Mouse (Mus musculus): ENCODE data around the gene Sirt2. TPM values are rescaled to one million over a fixed set of nuclear protein-coding genes. Genes with fewer than 3 reads are reported as not detected.

Gene Sirt2
- total and polyA plus RNA-seq, 3 experiments, result 34.1 to 103 (median 60.0) TPM

GRCm38 (mm10) chr7:28827338-28827737 is 60.8 kb downstream of the Sirt2 start:
- ATAC-seq (ENCODE audit: extremely low read depth, insufficient number of reproducible peaks, low FRiP score, poor library complexity, severe bottlenecking) (no peak), DNase-seq (ENCODE audit: low spot score) (no peak)
- H3K9me3 ChIP-seq (replicated peaks), result peaks cover 7% of the 10 kb centered on the region
- peaks cover 66% of the 10 kb centered on the region for H3K36me3 ChIP-seq (replicated peaks)
- H3K27me3 ChIP-seq (ENCODE audit: insufficient read depth, low read length), result no peaks in the 10 kb centered on the region
- H3K4me1 ChIP-seq (ENCODE audit: insufficient read depth, low read depth, low read length), result peaks cover 49% of the 10 kb centered on the region
- H3K4me3 ChIP-seq (ENCODE audit: low read depth, low read length), result no peak overlapping the region
- TF ChIP-seq POLR2AphosphoS5 (IDR thresholded peaks at IDR 0.05; ENCODE audit: insufficient replicate concordance, low read depth, low read length) (no peak), CTCF (IDR thresholded peaks at IDR 0.05; ENCODE audit: low read depth, low read length) (no peak)

- ATAC-seq (ENCODE audit: extremely low read depth, insufficient number of reproducible peaks, low FRiP score, poor library complexity, severe bottlenecking) (no peak), DNase-seq (ENCODE audit: low spot score) (no peak)
- H3K9me3 ChIP-seq (replicated peaks), result peaks cover 7% of the 10 kb centered on the region
- peaks cover 10% of the 10 kb centered on the region for H3K27me3 ChIP-seq (ENCODE audit: insufficient read depth, low read length)
- H3K4me3 ChIP-seq (ENCODE audit: low read depth, low read length), result no peak overlapping the region
- peaks cover 55% of the 10 kb centered on the region for H3K36me3 ChIP-seq (replicated peaks)
- peaks cover 28% of the 10 kb centered on the region for H3K4me1 ChIP-seq (ENCODE audit: insufficient read depth, low read depth, low read length)
- no peak for TF ChIP-seq GATA1 (IDR thresholded peaks at IDR 0.05; ENCODE audit: borderline replicate concordance, low read length)
Measured at GRCm38 (mm10) chr7:28829821-28830220, 63.3 kb downstream of the Sirt2 start.

GRCm38 (mm10) chr7:28830981-28831380 is 64.4 kb downstream of the Sirt2 start:
- peaks cover 7% of the 10 kb centered on the region for H3K9me3 ChIP-seq (replicated peaks)
- peaks cover 17% of the 10 kb centered on the region for H3K27me3 ChIP-seq (ENCODE audit: insufficient read depth, low read length)
- no peak for ATAC-seq (ENCODE audit: extremely low read depth, insufficient number of reproducible peaks, low FRiP score, poor library complexity, severe bottlenecking)
- peaks cover 53% of the 10 kb centered on the region for H3K36me3 ChIP-seq (replicated peaks)
- no peak overlapping the region for H3K4me3 ChIP-seq (ENCODE audit: low read depth, low read length)
- peaks cover 21% of the 10 kb centered on the region for H3K4me1 ChIP-seq (ENCODE audit: insufficient read depth, low read depth, low read length)
- TF ChIP-seq CTCF (IDR thresholded peaks at IDR 0.05; ENCODE audit: low read depth, low read length) (no peak), TAL1 (conservative IDR thresholded peaks at IDR 0.05; ENCODE audit: low read depth, low read length) (no peak), POLR2AphosphoS5 (IDR thresholded peaks at IDR 0.05; ENCODE audit: insufficient replicate concordance, low read depth, low read length) (no peak), GATA1 (IDR thresholded peaks at IDR 0.05; ENCODE audit: borderline replicate concordance, low read length) (no peak), GATA2 (IDR thresholded peaks at IDR 0.05; ENCODE audit: borderline replicate concordance, low read depth, low read length) (no peak)
- no peak for DNase-seq (ENCODE audit: low spot score)

- TF ChIP-seq TAL1 (conservative IDR thresholded peaks at IDR 0.05; ENCODE audit: low read depth, low read length) (no peak), GATA2 (IDR thresholded peaks at IDR 0.05; ENCODE audit: borderline replicate concordance, low read depth, low read length) (no peak), POLR2AphosphoS5 (IDR thresholded peaks at IDR 0.05; ENCODE audit: insufficient replicate concordance, low read depth, low read length) (no peak), CTCF (IDR thresholded peaks at IDR 0.05; ENCODE audit: low read depth, low read length) (no peak), GATA1 (IDR thresholded peaks at IDR 0.05; ENCODE audit: borderline replicate concordance, low read length) (no peak)
- peaks cover 19% of the 10 kb centered on the region for H3K27me3 ChIP-seq (ENCODE audit: insufficient read depth, low read length)
- ATAC-seq (ENCODE audit: extremely low read depth, insufficient number of reproducible peaks, low FRiP score, poor library complexity, severe bottlenecking), result no peak
- H3K36me3 ChIP-seq (replicated peaks), result peaks cover 47% of the 10 kb centered on the region
- peaks cover 7% of the 10 kb centered on the region for H3K9me3 ChIP-seq (replicated peaks)
- no peak for DNase-seq (ENCODE audit: low spot score)
- no peak overlapping the region for H3K4me3 ChIP-seq (ENCODE audit: low read depth, low read length)
- H3K4me1 ChIP-seq (ENCODE audit: insufficient read depth, low read depth, low read length), result peaks cover 15% of the 10 kb centered on the region
Measured at GRCm38 (mm10) chr7:28831411-28832125, 65.0 kb downstream of the Sirt2 start.

GRCm38 (mm10) chr7:28832137-28832536 is 65.6 kb downstream of the Sirt2 start:
- no peak for ATAC-seq (ENCODE audit: extremely low read depth, insufficient number of reproducible peaks, low FRiP score, poor library complexity, severe bottlenecking)
- peaks cover 7% of the 10 kb centered on the region for H3K9me3 ChIP-seq (replicated peaks)
- H3K27me3 ChIP-seq (ENCODE audit: insufficient read depth, low read length), result peaks cover 25% of the 10 kb centered on the region
- no peak overlapping the region for H3K4me3 ChIP-seq (ENCODE audit: low read depth, low read length)
- H3K36me3 ChIP-seq (replicated peaks), result peaks cover 46% of the 10 kb centered on the region
- TF ChIP-seq GATA1 (IDR thresholded peaks at IDR 0.05; ENCODE audit: borderline replicate concordance, low read length), result no peak
- no peak for TF ChIP-seq GATA2 (IDR thresholded peaks at IDR 0.05; ENCODE audit: borderline replicate concordance, low read depth, low read length)
- no peak for TF ChIP-seq POLR2AphosphoS5 (IDR thresholded peaks at IDR 0.05; ENCODE audit: insufficient replicate concordance, low read depth, low read length)
- no peak for TF ChIP-seq TAL1 (conservative IDR thresholded peaks at IDR 0.05; ENCODE audit: low read depth, low read length)
- TF ChIP-seq CTCF (IDR thresholded peaks at IDR 0.05; ENCODE audit: low read depth, low read length), result no peak
- peaks cover 15% of the 10 kb centered on the region for H3K4me1 ChIP-seq (ENCODE audit: insufficient read depth, low read depth, low read length)
- no peak for DNase-seq (ENCODE audit: low spot score)

- H3K36me3 ChIP-seq (replicated peaks), result peaks cover 34% of the 10 kb centered on the region
- peaks cover 10% of the 10 kb centered on the region for H3K4me1 ChIP-seq (ENCODE audit: insufficient read depth, low read depth, low read length)
- ATAC-seq (ENCODE audit: extremely low read depth, insufficient number of reproducible peaks, low FRiP score, poor library complexity, severe bottlenecking) (no peak; the same call in 1 of the 2 replicates), DNase-seq (ENCODE audit: low spot score) (no peak)
- H3K27me3 ChIP-seq (ENCODE audit: insufficient read depth, low read length), result peaks cover 29% of the 10 kb centered on the region
- no peak within 1 kb of the TSS for H3K4me3 ChIP-seq (ENCODE audit: low read depth, low read length)
- TF ChIP-seq GATA1 (IDR thresholded peaks at IDR 0.05; ENCODE audit: borderline replicate concordance, low read length) (no peak), CTCF (IDR thresholded peaks at IDR 0.05; ENCODE audit: low read depth, low read length) (no peak)
- peaks cover 7% of the 10 kb centered on the region for H3K9me3 ChIP-seq (replicated peaks)
Measured at GRCm38 (mm10) chr7:28833723-28834347, 67.3 kb downstream of the Sirt2 start, which contains the start of gene Lgals4. TSS of gene Lgals4 (plus strand) at chr7:28833854.

Data from G1E (cell line).